Mouse (Mus musculus): ENCODE measurements around the gene Ak8.

Ak8 gene

DNA sequence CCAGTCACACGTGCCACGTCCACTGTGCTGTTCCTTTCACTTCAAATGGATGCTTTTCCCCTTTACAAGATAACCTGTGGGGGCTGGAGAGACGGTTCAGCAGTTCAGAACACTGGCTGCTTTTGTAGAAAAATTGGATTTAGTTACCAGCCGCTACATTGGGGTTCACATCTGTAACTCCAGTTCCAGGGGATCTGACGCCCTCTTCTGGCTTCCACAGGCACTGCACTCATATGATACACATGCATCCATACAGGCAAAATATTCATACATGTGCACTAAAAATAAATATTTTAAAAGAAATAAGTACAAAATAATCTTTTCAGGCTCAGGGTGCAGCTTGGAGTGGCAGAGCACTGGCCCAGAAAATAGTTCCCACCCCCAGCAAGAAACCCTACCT lies 94.7 kb downstream of the Ak8 start:
- peak; percentile 19 for DNase-seq (ENCODE audit: low read depth, low spot score)

- DNase-seq (ENCODE audit: low read depth, low spot score) = no peak
Observed at GRCm38 (mm10) chr2:28796298-28796697, 96.3 kb downstream of the Ak8 start.

- no peak for DNase-seq (ENCODE audit: low read depth, low spot score)
Observed at GRCm38 (mm10) chr2:28797490-28798106, 97.6 kb downstream of the Ak8 start.

- DNase-seq (ENCODE audit: low read depth, low spot score) = no peak
Observed at GRCm38 (mm10) chr2:28798390-28798789, 98.4 kb downstream of the Ak8 start.

DNA sequence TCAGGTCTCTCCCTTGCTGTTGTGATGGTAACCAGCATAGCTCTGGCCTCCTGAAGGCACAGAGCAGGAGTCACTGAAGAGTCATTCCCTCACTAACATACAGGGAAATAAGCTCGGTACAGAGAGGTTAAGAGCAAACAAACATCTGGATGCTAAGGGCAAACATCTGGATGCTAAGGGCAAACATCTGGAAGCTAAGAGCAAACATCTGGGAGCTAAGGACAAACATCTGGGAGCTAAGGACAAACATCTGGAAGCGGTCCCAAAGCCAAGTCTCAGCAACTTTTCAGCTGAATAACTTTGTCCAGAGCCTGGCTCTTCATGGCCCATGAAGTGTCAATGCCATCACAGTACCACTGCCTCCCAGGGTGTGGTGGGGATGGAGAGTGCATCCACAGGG lies 99.6 kb downstream of the Ak8 start:
- no peak for DNase-seq (ENCODE audit: low read depth, low spot score)

GRCm38 (mm10) chr2:28803406-28803805 lies 103.4 kb downstream of the Ak8 start:
- no peak for DNase-seq (ENCODE audit: low read depth, low spot score)

GRCm38 (mm10) chr2:28808841-28809240 lies 108.9 kb downstream of the Ak8 start:
- no peak for DNase-seq (ENCODE audit: low read depth, low spot score)

- DNase-seq (ENCODE audit: low read depth, low spot score) = no peak
Observed at GRCm38 (mm10) chr2:28810260-28811013, 110.5 kb downstream of the Ak8 start.

GRCm38 (mm10) chr2:28818866-28819265 lies 118.9 kb downstream of the Ak8 start:
- no peak for DNase-seq (ENCODE audit: low read depth, low spot score)

DNA sequence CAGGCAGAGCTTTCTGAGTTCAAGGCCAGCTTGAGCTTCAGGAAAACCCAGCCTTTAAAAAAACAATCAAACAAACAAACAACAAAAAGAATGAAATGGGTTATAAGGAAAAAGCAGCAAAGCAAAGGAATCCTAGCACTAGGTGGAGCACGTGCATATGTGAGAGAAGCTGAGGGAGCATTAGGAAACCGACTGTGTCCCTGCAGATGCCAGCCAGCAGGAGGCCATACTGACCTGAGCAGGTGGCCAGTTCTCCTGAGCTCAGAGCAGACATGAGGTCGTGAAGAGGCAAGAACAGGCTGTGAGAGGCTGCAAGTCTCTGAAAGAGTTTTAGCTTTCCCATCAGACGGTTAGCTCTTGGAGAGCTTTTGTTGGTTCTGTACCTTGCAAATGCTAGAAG lies 129.3 kb downstream of the Ak8 start:
- DNase-seq (ENCODE audit: low read depth, low spot score) = peak; percentile 19

DNA sequence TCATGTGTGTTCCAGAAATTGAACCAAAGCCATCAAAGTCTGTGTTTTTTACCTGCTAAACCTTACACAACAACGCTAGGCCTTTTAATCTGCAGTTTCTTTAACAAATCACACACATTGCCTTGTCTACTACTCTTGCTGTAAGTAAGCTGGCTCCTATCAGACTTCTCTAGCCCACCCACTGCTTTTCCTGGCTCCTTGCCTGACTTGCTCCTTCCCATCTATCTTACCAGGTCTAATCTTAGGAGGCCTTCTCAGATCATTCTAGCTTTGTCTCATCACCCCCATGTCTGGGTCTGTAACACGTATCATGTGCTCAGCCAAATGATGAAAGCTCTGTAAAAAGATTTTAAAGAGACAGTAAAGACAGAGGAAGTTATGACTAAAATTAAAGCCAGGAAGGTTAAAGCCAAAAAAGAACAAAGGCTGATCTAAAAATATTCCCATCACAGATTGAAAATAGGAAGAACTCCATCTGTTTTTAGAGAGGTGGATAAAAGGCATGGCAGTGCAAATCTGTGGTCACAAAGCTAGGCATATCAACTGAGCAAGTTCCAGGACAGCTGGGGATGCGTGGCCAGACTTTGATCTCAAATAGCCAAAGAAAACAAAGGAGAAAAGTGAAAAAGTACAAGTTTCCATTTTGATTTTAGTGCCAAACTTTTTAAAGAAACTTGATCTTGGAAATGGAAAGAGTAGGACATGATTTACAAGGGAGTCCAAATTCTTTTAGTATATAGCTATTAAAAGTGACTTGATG lies 136.4 kb downstream of the Ak8 start:
- DNase-seq (ENCODE audit: low read depth, low spot score) = no peak

DNA sequence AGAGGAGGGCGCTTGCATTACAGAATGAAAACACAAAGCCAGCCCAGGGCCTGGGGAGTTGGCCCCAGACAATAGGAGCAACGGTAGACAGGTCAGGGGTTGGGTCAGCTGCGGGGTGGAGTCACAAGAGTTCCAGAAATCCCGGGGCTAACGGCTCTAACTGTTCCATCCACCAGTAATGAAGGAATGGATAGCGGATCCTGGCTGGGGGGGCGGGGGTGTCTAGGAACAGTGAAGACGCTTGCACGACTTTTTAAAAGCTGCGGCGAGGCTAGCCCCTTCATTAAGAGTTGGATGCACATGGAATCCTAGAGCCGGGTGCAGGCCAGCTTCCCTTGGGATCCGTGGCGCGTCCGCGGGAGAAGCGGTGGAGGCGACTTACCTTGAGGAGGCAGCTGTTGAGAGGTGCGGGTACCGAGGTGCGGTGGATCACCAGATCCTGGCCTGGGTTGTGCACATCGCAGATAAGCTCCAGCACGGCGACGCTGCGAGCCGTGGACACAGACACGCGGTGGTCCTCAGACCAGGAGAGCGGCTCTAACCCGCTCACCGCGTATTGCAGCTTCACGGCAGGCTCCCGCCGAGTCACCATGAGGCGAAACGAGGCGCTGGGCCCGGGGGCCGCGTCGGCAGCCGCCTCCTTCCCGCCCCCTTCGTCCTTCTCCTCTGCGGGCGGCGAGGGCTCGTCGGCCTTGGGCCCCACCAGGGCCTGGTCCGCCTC lies 139.7 kb downstream of the Ak8 start:
- DNase-seq (ENCODE audit: low read depth, low spot score) = peak; percentile 75

- DNase-seq (ENCODE audit: low read depth, low spot score) = peak; percentile 94
Observed at GRCm38 (mm10) chr2:28840222-28840951, 140.4 kb downstream of the Ak8 start, which contains the start of the genes Gtf3c4 and Ddx31. Gtf3c4 (minus strand) TSS chr2:28840360. Ddx31 (plus strand) TSS chr2:28840406.

GRCm38 (mm10) chr2:28842042-28842441 lies 142.1 kb downstream of the Ak8 start:
- DNase-seq (ENCODE audit: low read depth, low spot score) = no peak

DNA sequence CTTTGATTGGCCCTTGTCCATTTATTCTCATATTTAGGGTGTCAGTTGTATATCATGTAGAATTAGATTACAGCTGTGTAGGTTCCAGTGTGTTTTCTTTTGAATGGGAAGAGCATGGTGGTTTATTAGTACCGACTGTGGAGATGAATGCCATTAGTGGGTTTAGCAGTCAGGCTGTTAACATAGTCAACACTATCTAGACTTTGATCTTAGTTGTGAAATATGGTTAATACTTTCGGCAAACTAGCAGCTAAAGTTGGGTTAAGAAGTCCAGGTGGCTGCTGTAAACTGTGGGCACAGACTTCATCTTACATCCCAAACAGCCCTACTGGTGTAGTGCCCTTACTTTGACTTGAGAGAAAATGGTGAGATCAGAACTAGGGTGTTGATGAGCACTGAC lies 148.9 kb downstream of the Ak8 start:
- no peak for DNase-seq (ENCODE audit: low read depth, low spot score)

DNA sequence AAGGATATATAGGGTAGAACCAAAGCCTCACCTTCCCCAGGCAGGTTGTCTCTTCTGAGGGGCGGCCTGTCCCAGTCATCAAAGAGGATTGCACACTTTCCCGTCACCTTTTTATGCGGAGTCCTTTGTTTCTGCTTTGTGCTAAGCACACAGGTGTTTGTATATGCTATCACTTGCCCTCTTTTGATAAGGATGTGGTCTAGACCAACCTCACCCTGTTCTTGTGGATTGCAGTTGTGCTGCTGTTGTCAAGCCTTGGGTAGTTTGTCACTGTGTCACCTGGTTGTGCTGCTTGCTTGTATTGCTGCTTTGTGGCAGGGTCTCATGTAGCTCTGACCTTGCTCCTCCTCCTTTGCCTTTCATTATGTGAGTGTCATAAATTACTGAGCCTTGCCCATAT lies 152.6 kb downstream of the Ak8 start:
- DNase-seq (ENCODE audit: low read depth, low spot score) = no peak

DNA sequence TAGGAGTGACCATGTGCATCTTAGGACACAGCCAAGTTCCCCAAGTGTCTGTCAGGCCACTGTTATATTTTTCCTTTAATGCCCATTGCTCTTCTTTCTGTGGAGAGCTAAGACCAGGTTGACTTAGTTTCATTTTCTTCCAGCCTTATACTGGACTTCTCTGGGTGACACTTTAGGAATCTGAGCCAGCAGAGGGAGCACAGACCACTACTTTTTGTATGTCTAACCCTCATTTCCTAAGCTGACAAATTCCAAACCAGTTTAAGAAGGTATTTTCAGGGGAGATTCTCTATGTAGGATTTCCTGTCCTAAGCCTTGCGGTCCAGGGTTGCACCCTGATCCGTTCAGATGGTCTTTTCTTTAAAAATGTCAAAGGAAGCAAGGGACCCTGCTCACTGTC lies 155.8 kb downstream of the Ak8 start:
- DNase-seq (ENCODE audit: low read depth, low spot score) = no peak

- no peak for DNase-seq (ENCODE audit: low read depth, low spot score)
Observed at GRCm38 (mm10) chr2:28859303-28859702, 159.3 kb downstream of the Ak8 start.

- no peak for DNase-seq (ENCODE audit: low read depth, low spot score)
Observed at GRCm38 (mm10) chr2:28860678-28861423, 160.9 kb downstream of the Ak8 start.

All from R1 (cell line).